Mouse (Mus musculus) midbrain, embryonic 11.5 days (tissue): Measurements from ENCODE around the gene Dhx58. TPM values are rescaled to one million over a fixed set of nuclear protein-coding genes. Genes with fewer than 3 reads are reported as not detected.

Experiments used
- ATAC-seq: fragments of 200-750 bp; cut with Nextera tagmentation; 2 replicates; pipeline ENCODE4 v1.8.0; 2017; ENCODE audit warnings: moderate TSS enrichment, moderate library complexity; ENCODE audit not compliant: low FRiP score
- DNase-seq: peaks from one replicate; pipeline ENCODE4 v3.0.0; 2015; ENCODE audit warnings: low spot score; ENCODE audit errors: missing footprints
- H3K27ac ChIP-seq: fragments of 300-500 bp; sonication (generic); 2 replicates; pipeline ENCODE4 v1.5.1; 2014; ENCODE audit warnings: low read depth, low read length
- H3K27me3 ChIP-seq: fragments of 300-500 bp; sonication (generic); 2 replicates; pipeline ENCODE4 v1.6.1; 2014; ENCODE audit warnings: mild to moderate bottlenecking, low read length, moderate library complexity, mixed read lengths; ENCODE audit not compliant: control insufficient read depth, insufficient read depth
- H3K36me3 ChIP-seq: fragments of 300-500 bp; sonication (generic); 2 replicates; pipeline ENCODE4 v1.6.1; 2014; ENCODE audit warnings: mild to moderate bottlenecking, low read length, moderate library complexity, mixed read lengths; ENCODE audit not compliant: control insufficient read depth, insufficient read depth
- H3K4me1 ChIP-seq: fragments of 300-500 bp; sonication (generic); 2 replicates; pipeline ENCODE4 v1.6.1; 2014; ENCODE audit warnings: low read length; ENCODE audit not compliant: control insufficient read depth, insufficient read depth
- H3K4me2 ChIP-seq: fragments of 300-500 bp; sonication (generic); 2 replicates; pipeline ENCODE4 v1.6.1; 2014; ENCODE audit warnings: mild to moderate bottlenecking, moderate library complexity
- H3K4me3 ChIP-seq: fragments of 300-500 bp; sonication (generic); 2 replicates; pipeline ENCODE4 v1.5.1; 2014; ENCODE audit warnings: low read depth, low read length
- H3K9ac ChIP-seq: fragments of 300-500 bp; sonication (generic); 2 replicates; pipeline ENCODE4 v1.6.1; 2014; ENCODE audit warnings: low read length
- H3K9me3 ChIP-seq: fragments of 300-500 bp; sonication (generic); 2 replicates; pipeline ENCODE4 v1.6.1; 2016; ENCODE audit warnings: low read length; ENCODE audit not compliant: control insufficient read depth
- WGBS: fragments of 180-500 bp; shearing (Covaris S2); extraction: QIAGEN DNeasy Blood & Tissue Kit; methylation state at CpG from one replicate; pipeline ENCODE4 v1.1.7; 2014; 5-methylcytosine and 5-hydroxymethylcytosine counted together
- polyA plus RNA-seq: library from polyadenylated mRNA; unstranded; fragments of >200 nt; fragmentation: Nextera tagmentation; extraction: Ambion mirVana; gene quantifications from 2 replicates; pipeline ENCODE4 v1.2.1, GENCODE M21; 2014

Dhx58 gene
- 2.0 and 2.1 TPM in 2 replicates for polyA plus RNA-seq

DNA sequence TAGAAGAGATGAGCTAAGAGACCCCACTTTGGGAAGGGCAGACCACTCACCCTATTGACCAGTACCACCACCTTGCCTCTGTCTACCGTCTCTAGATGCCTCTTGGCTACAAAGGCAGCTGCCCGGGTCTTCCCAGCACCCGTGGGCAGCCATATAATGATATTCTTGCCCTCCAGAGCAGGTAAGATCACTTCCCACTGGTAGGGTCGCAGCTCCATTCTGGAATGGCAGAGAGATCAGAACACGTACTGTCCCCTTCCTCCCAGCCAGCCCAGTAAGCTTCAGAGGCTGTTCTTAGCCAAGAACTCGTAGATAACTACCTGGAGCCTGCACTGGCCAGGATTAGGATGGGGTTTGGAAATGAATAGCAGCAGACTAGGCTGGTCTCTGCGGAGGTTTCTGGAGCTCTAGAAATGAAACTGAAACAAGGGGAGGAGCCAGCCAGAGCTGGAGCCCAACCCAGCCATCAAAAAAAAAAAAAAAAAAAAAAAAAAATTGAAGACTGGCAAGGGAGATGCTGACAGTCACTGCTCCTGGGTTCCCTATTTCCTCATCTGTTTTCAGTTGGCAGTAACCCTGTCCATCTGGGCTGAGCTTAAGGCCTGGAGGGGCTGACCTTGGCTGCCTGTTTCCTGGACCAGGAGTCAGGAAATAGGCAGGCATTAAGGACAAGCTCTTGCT, at the start of gene Dhx58:
Gene Dhx58, minus strand, starts transcription at position 421 of the 681 bp plus-strand sequence.
- Histone ChIP-seq H3K36me3 (peaks cover 11% of the 10 kb centered on the region; the same call in 1 of the 2 replicates), H3K9me3 (no peaks in the 10 kb centered on the region), H3K4me1 (no peaks in the 10 kb centered on the region), H3K4me3 (no peak within 1 kb of the TSS), H3K27ac (no peak within 1 kb of the TSS), H3K27me3 (no peaks in the 10 kb centered on the region), H3K9ac (no peak within 1 kb of the TSS; the same call in 1 of the 2 replicates), H3K4me2 (no peak within 1 kb of the TSS)
- ATAC-seq = no peak
- 76% methylated on average over 7 of the region's 7 CpGs for WGBS
- DNase-seq = no peak

DNA sequence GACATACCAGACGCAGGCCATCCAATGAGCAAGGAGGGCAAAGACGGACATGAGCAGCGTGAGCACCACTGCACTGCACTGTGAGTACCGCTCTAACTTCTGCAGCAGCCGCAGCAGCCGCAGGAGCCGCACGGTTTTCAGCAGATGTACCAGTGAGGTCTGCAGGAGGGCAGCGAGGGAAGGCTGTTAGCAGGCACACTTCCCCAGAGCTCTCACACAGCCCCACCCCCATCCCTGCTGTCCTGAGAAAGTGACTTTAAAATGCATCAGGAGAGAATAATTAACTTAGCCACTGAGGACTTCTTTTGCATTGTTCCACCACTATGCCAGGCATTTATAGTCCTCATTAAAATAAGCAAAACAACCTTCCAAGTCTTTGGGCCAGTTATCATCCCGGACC, 48.2 kb upstream of the Dhx58 start:
- Histone ChIP-seq H3K9me3 (no peaks in the 10 kb centered on the region), H3K36me3 (no peaks in the 10 kb centered on the region), H3K4me2 (no peak overlapping the region), H3K27me3 (no peaks in the 10 kb centered on the region), H3K4me1 (no peaks in the 10 kb centered on the region), H3K9ac (no peak overlapping the region), H3K27ac (no peak overlapping the region), H3K4me3 (no peak overlapping the region)
- DNase-seq (no peak), ATAC-seq (no peak)
- 49% methylated on average over 10 of the region's 10 CpGs for WGBS

DNA sequence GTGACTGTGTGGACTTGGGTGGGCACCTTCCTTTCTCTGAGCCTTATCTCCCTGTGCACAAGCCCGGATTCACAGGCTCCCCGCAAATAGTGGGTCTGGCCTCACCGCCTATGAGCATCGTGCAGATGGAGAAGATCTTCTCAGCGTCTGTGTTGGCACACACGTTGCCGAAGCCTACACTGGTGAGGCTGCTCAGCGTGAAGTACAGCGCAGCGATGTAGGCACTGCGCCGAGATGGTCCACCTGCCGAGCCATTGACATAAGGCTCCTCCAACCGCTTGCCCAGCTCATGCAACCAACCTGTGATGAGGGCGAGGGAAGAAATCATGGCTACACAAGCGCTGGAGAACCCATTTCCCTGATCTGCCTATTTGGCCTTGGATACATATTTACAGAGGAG, 46.1 kb upstream of the Dhx58 start:
- Histone ChIP-seq H3K4me3 (no peak overlapping the region), H3K36me3 (no peaks in the 10 kb centered on the region), H3K27ac (no peak overlapping the region), H3K27me3 (no peaks in the 10 kb centered on the region), H3K4me2 (no peak overlapping the region), H3K9me3 (no peaks in the 10 kb centered on the region), H3K9ac (no peak overlapping the region), H3K4me1 (no peaks in the 10 kb centered on the region)
- 91% methylated on average over 16 of the region's 16 CpGs for WGBS
- DNase-seq (no peak), ATAC-seq (no peak)

DNA sequence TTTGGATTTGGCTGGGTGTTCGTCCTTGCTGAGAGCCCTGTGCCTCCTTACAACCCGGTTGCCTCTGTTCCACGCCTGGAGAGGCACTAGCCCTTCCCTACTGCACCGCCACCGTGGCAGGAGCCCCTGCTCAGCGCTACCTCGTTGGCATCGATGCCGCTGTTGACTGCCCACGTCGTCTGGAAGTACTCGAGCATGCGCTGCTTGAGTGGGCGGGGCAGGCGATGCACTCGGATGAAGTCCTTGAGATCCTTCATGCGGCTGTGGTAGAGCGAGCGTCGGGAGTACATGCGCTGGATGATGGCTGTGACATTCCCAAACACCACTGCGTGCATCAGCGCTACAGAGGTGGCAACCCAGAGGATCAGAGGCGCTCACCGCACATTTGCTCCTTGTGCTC, 45.4 kb upstream of the Dhx58 start:
- Histone ChIP-seq H3K4me2 (no peak overlapping the region), H3K4me3 (no peak overlapping the region), H3K36me3 (no peaks in the 10 kb centered on the region), H3K9ac (no peak overlapping the region), H3K9me3 (no peaks in the 10 kb centered on the region), H3K4me1 (no peaks in the 10 kb centered on the region), H3K27ac (no peak overlapping the region), H3K27me3 (no peaks in the 10 kb centered on the region)
- WGBS = 48% methylated on average over 25 of the region's 25 CpGs
- no peak for DNase-seq
- no peak for ATAC-seq

DNA sequence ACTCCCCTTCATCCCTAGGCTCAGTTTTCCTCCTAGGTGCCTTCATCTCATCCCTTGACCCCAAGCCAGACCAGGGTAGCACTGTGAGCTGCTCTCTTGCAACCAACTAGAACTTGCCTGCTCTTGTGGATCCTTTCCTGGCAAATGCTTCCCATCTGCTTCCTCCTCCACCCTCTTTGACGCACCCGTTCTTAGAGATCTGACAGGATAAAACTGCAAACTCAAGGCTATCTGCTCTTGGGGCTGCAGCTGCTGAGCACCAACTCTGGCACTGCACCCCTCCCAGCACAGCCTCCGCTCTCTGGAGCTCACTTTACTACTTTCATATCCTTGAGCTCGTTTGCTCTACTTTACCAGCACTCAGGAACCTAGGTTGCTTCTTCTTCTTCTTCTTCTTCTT, 44.5 kb upstream of the Dhx58 start:
- WGBS = 79% methylated on average over 4 of the region's 4 CpGs
- Histone ChIP-seq H3K4me3 (no peak overlapping the region), H3K9ac (no peak overlapping the region), H3K27me3 (no peaks in the 10 kb centered on the region), H3K27ac (no peak overlapping the region), H3K9me3 (no peaks in the 10 kb centered on the region), H3K4me1 (no peaks in the 10 kb centered on the region), H3K4me2 (no peak overlapping the region), H3K36me3 (no peaks in the 10 kb centered on the region)
- DNase-seq = no peak
- ATAC-seq = no peak

DNA sequence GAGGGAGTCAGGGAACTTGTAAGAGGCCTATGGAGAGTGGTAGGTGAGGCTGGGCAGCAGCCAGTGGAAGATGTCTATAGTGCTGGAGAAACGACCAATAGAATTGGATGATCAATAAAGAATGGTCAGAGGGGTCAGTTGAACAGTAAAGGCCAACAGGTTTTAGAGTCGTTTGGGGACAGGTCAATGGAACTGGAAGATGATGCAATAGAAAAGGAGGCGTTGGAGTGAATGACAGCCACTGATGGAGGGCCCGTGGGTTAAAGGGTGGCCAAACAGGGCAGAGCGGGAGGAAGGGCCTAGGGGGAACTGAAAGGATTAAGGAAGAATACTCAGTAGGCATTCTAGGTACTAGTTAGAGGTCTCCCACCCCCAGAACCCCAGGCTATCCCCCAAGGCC, 43.0 kb upstream of the Dhx58 start:
- Histone ChIP-seq H3K4me1 (no peaks in the 10 kb centered on the region), H3K9ac (no peak overlapping the region), H3K27me3 (no peaks in the 10 kb centered on the region), H3K4me3 (no peak overlapping the region), H3K9me3 (no peaks in the 10 kb centered on the region), H3K4me2 (no peak overlapping the region), H3K36me3 (no peaks in the 10 kb centered on the region), H3K27ac (no peak overlapping the region)
- ATAC-seq (no peak), DNase-seq (no peak)
- 71% methylated on average over 5 of the region's 5 CpGs for WGBS

DNA sequence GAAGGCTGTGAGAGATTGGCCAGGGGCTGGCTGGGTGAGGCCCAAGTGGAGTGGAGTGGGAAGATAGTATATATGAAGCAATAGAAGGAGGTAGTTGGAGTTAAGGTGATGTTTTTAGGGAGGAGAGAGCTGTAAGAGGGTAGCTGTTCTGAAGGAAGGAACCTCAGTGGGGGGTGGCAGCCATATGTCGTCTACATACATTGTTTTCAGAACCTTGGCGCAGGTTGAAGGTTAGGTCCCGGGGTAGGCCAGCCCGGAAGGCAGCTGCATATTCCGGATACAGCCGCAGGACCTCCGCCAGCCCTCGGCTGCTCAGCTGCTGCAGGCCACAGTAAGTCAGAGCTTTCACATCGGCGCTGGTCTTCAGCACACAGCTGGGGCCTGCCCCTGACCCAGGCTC, 42.5 kb upstream of the Dhx58 start:
- DNase-seq (no peak), ATAC-seq (no peak)
- no peaks in the 10 kb centered on the region for H3K4me1 ChIP-seq
- H3K9me3 ChIP-seq = no peaks in the 10 kb centered on the region
- no peak overlapping the region for H3K27ac ChIP-seq
- H3K4me3 ChIP-seq = no peak overlapping the region
- no peaks in the 10 kb centered on the region for H3K27me3 ChIP-seq
- H3K9ac ChIP-seq = no peak overlapping the region
- no peak overlapping the region for H3K4me2 ChIP-seq
- H3K36me3 ChIP-seq = no peaks in the 10 kb centered on the region
- 84% methylated on average over 10 of the region's 10 CpGs for WGBS

DNA sequence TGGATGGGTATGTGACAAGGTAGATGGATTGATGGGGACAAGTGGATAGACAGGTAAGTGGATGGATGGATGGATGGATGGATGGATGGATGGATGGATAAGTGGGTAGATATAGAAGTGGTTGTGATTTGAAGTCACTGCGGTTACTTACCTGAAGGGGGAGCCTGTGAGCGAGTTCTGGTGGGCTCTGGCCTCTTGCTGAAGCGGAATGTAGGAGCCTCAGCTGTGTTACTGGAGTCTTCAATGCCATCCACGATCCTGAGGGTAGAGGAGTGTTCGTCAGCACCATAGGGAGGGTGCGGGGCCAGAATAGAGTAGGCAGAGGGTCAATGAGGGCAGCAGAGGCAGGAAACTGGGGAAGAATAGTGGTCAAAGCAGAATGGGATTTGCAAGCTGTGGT, 41.0 kb upstream of the Dhx58 start:
- peak; percentile 90 for DNase-seq

DNA sequence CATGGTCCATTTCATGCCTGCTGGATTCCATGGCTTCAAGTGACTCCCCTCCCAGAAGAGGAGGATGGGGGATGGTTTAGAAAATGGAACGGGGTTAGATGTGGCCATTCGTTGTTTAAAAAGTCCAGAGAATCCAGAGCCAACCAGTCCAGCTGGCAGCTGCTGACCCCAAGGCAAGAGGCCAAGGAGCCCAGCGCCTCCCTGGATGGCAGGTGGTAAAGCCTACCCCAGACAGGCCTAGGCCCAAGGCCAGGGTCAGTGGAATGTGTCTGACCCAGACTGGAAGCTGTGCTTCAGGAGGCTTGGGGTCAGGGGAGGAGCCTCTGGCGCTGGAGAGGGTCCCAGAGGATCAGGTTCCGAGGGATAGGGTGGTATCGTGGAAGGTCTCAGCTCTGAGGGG, 37.3 kb upstream of the Dhx58 start:
- no peak overlapping the region for H3K4me2 ChIP-seq
- no peak overlapping the region for H3K27ac ChIP-seq
- DNase-seq (no peak), ATAC-seq (no peak)
- peaks cover 9% of the 10 kb centered on the region for H3K4me1 ChIP-seq
- no peak overlapping the region for H3K4me3 ChIP-seq
- H3K9ac ChIP-seq = no peak overlapping the region
- no peaks in the 10 kb centered on the region for H3K36me3 ChIP-seq
- H3K27me3 ChIP-seq = no peaks in the 10 kb centered on the region
- WGBS = 72% methylated on average over 6 of the region's 6 CpGs
- no peaks in the 10 kb centered on the region for H3K9me3 ChIP-seq

More for the DNA sequence above, 41.0 kb upstream of the Dhx58 start:
- ATAC-seq = no peak
- no peak overlapping the region for H3K4me2 ChIP-seq
- WGBS = 17% methylated on average over 6 of the region's 6 CpGs
- H3K9ac ChIP-seq = no peak overlapping the region
- H3K27ac ChIP-seq = no peak overlapping the region
- H3K27me3 ChIP-seq = no peaks in the 10 kb centered on the region
- H3K4me3 ChIP-seq = no peak overlapping the region
- H3K4me1 ChIP-seq = no peaks in the 10 kb centered on the region
- no peaks in the 10 kb centered on the region for H3K9me3 ChIP-seq
- H3K36me3 ChIP-seq = no peaks in the 10 kb centered on the region
